Mouse (Mus musculus) ES-E14 (cell line): ENCODE data around the gene Gna12.

ENCODE experiments used
- CHD2 ChIP-seq: IDR thresholded peaks from 2 replicates; pipeline ENCODE4 v1.6.1; 2014; ENCODE audit warnings: mild to moderate bottlenecking, low read depth, low read length, inconsistent platforms
- HCFC1 ChIP-seq: IDR thresholded peaks from 2 replicates; pipeline ENCODE4 v1.6.1; 2012; ENCODE audit warnings: low read length, inconsistent platforms, borderline replicate concordance; ENCODE audit not compliant: insufficient read depth
- MAFK ChIP-seq: IDR thresholded peaks from 2 replicates; pipeline ENCODE4 v1.6.1; 2014; ENCODE audit warnings: mild to moderate bottlenecking, low read depth, low read length, inconsistent platforms; ENCODE audit not compliant: insufficient read depth
- ZC3H11A ChIP-seq: IDR thresholded peaks from 2 replicates; pipeline ENCODE4 v1.6.1; 2012; ENCODE audit warnings: low read depth, mild to moderate bottlenecking, inconsistent platforms, low read length, borderline replicate concordance
- ZNF384 ChIP-seq: IDR thresholded peaks from 2 replicates; pipeline ENCODE4 v1.6.1; 2012; ENCODE audit warnings: low read depth, low read length, inconsistent platforms

DNA sequence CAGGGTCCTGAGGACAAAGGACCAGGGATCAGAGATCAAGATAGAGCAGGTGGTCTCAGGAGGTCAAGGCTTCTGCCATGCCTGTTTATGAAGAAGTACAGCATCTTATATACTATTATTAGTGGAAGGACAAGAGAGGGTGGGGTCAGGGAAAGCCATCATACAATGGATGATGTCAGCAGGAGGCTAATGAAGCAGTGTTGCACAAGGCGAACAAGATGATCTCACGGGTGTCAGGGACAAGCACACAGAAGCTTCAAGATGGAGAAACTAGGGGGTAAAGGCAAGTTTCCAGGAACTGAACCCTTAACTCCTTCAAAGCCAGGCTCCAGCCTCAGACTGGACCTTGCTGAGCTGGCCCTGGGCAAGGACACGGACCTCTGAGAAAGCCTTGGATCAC, 108.1 kb downstream of the Gna12 start:
- TF ChIP-seq ZC3H11A (no peak), HCFC1 (no peak), CHD2 (no peak), ZNF384 (no peak), MAFK (no peak)
